Mouse (Mus musculus) thymus, postnatal 10 days (tissue): ENCODE data around the gene Rassf1.

ENCODE experiments used
- DNase-seq, 2 experiments: peaks; one replicate each; pipeline ENCODE4 v3.0.0; 2021; ENCODE audit warnings: low spot score in 2 of 2

Gene Rassf1

DNA sequence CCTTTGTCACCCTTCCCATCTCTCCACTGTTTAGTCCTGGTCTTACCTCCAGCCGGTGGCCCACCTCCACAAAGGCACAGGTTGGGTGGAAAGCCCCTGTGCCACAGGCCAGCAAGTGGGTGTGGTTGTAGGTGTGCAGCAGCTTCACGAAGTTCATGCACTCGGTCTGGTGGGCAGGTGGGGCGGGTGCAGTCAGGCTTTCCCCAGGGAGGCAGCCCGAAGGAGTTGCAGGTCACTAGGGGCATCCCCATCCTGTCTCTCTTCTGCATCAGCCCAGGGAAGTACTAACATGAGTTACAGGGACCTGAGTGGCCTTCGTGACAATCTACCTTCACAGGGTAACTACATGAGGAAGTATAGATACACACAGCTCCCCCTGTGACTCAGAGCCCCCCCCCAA is 51.9 kb downstream of the Rassf1 start:
- no peak for DNase-seq

DNA sequence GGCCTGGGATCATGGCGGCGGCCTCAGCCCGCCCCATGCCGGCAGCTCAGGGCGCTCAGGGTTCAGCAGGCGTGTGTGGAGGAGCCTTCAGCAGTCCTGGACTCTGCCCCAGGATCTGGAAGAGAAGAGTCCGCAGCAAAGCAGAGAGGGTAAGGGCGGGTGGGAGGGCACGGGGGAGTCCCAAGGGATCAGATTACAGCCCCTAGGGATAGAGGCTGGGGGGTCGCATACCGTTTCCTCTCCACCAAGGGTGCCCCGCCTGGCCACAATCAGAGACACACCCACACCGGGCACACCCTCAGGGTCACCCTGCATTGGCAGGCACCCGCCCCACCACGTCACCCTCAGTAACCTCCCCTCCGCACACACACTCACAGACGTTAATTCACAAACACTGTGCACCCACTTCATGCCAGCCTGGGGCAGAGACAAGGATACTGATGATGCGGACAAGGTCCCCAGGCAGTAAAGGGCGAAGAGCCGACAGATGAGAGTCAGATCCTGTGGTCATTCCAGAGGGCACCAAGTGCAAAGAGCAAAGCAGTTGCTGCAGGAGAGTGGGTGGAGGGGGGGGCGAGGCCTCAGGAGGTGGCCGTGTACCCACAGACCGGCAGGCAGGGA is 53.8 kb downstream of the Rassf1 start:
- DNase-seq, result no peak

DNA sequence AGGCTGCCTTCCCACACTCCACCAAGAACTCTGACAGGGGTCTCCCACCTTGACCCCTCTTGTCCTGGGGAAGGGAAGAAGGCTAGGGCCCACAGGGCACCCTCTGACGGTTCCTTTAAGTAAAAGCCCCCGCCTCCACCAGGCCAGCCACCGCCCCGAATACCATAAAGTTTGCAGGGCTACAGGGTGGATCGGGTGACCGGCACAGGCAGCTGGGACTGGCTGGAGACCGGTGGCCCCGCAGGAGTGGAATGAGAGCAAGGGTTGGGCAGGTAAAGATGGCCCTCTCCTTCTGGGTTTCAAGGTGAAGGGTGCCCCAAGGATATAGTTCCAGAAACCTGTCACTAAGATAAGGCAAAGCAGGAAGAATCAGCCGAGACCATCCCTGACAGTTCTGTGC is 55.2 kb downstream of the Rassf1 start:
- DNase-seq, result no peak

DNA sequence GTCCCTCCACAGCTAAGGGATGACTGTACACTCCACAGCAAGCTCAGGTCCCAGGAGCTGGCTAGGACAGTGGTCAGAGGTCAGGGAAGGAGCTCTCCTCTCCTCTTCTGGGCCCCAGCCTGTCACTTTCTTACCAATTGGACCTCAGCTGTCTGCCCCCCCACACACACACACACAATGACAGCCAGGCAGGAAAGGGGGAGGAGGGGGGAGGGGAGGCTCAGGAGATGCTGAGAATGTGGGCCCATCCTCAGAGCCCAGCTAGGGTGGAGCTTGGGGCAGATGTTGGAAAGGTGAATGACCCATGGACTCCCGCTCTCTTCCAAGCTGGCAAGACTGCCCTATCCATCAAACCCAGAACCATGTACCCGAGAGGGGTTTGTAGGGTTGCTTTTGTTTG is 55.7 kb downstream of the Rassf1 start:
- DNase-seq, result no peak

DNA sequence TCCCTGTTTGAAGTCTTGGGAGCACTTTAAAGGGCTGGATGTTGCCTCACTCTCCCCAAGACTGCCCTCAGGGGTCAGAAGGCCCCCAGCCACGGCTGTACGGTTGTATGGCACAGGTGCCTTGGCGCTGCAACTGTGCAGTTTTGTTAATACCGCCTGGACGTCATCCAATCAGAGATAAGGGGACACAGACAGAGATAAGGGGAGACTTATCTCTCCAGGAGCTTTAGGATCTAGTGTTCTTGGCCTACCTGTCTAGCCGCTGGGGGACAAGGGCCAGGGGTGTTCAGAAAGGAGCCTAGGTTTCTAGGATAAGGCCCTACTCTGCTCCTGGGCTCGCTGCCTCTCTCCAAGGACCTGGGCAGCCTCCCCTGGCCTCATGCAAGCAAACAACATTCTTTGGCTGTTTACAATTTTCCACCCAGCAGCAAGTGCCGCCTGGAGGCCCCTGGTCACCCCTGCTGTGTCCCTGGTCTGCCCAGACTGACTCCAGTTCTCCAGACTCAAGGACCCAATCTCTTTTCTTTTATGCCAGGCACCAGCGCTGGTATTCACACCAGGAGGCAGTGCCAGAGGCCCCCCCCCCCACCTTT is 56.4 kb downstream of the Rassf1 start:
- DNase-seq, result no peak

DNA sequence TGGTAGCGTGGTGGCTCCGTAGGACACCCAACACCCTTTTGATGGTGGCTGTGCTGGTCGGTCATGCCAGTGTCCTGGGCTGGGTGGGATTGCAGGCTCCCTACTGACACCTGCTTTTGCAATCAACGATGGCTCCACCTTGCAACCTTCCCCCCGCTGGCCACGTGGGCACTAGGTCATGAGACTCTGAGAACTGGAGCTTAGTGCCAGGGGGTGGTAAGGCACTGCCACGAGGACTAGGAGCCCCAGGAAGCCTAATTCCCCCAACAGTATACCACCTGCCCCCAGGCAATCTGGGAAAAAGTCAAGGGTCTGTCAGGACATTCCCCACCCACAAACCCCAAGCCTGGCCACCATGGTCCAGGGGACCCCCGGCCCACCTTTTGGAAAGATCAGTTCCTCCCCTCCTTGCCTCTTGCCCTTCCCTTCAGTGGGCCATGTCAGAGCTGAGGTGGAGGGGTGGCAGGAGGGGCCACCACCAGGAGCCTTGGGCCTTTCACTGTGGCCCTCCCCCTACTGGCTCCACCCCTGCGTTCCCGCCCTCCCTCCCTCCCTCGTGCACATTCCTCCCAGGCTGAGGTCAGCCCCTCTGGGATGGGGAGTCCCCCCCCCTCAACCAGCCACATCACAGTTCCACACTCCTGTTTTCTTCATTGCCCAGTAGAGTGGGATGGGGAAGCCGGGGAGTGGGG is 57.5 kb downstream of the Rassf1 start, which contains the start of gene Sema3b:
Sema3b (minus strand) TSS at position 489 of the 692 bp plus-strand sequence.
- no peak for DNase-seq

DNA sequence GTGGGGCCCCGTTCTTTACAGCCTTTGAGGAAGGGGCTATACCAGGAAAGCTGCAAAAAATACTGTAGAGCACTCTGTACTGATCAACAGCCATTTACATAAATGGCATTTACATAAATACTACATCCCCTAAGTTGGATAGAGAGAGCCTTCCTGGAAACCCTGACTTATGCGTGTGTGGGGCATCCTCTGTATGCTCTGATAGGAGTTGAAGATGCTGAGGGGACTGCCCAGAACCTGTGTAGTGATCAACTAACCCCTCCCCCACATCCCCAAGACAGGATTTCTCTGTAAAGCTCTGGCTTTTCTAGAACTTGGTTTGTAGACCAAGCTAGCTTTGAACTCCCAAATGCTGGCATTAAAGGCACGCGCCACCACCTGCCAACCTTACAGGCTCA is 58.1 kb downstream of the Rassf1 start:
- no peak for DNase-seq

DNA sequence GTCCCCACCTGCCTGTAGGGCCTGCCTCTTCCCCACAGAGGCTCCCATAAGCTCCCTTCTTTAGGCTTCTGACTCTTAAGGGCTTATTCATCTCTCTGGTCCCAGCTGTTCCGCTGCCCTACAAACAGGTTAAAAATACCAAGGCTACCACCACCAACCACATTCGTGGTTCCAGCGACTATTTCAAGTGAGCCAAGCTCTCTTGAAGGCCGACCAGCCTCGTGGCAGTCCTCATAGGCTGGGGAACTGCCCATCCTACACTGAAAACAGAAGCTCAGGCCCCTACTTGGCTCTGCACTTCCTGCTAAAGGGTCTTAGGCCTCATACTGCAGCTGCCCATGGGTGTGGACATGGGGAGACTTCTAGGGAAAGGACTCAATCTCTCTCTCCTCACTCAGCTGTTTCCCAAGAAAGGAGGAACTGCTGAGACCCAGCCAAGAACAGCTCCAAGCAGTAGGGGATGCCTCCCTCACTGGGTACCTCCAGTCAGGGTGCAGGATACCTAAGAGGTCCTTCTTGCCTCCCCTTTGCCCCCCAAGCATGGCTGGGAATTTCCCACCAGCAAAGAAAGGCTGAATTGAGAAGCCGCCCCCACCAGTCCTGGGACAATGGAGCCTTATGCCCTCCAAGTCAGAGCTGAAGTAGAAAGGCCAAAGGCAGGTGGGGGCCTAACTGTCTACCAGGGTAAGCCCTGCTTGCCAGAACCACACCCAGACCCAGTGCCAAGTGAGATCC is 60.3 kb downstream of the Rassf1 start:
- no peak for DNase-seq
